Mouse (Mus musculus) skeletal muscle tissue, adult 2 months (tissue): ENCODE data around the gene Bfar.
"Not testable (repeated sequence)": the region's sequence is repeated elsewhere in the genome, so short reads cannot be mapped to it uniquely, and the experiment has no call there.

Experiments
- DNase-seq: peaks from one replicate; pipeline ENCODE4 v3.0.0-alpha.2; 2012; ENCODE audit warnings: low read depth, low spot score

Bfar gene

GRCm38 (mm10) chr16:13716821-13717553 is 45.3 kb downstream of the Bfar start:
- DNase-seq, result no peak

GRCm38 (mm10) chr16:13722937-13723336 is 51.3 kb downstream of the Bfar start:
- DNase-seq, result no peak

- no peak for DNase-seq
These were observed 56.2 kb downstream of the Bfar start for GRCm38 (mm10) chr16:13727811-13728335.

- no peak for DNase-seq
These were observed 57.8 kb downstream of the Bfar start for GRCm38 (mm10) chr16:13729428-13729827.

GRCm38 (mm10) chr16:13730285-13731255 is 58.9 kb downstream of the Bfar start, which contains the start of gene Pla2g10:
Pla2g10 (minus strand) TSS chr16:13730983.
- DNase-seq, result no peak

GRCm38 (mm10) chr16:13732786-13733185 is 61.1 kb downstream of the Bfar start:
- no peak for DNase-seq

- peak; percentile 30 for DNase-seq
These were observed 62.0 kb downstream of the Bfar start for GRCm38 (mm10) chr16:13733518-13734137.

- DNase-seq, result no peak
These were observed 64.3 kb downstream of the Bfar start for GRCm38 (mm10) chr16:13735977-13736376.

GRCm38 (mm10) chr16:13739044-13739443 is 67.4 kb downstream of the Bfar start:
- not testable (repeated sequence) for DNase-seq

- DNase-seq, result no peak
These were observed 69.2 kb downstream of the Bfar start for GRCm38 (mm10) chr16:13740844-13741243.

GRCm38 (mm10) chr16:13747708-13748107 is 76.0 kb downstream of the Bfar start:
- no peak for DNase-seq

- no peak for DNase-seq
These were observed 76.5 kb downstream of the Bfar start for GRCm38 (mm10) chr16:13748124-13748523.

- not testable (repeated sequence) for DNase-seq
These were observed 77.2 kb downstream of the Bfar start for GRCm38 (mm10) chr16:13748813-13749212.

- no peak for DNase-seq
These were observed 77.6 kb downstream of the Bfar start for GRCm38 (mm10) chr16:13749306-13749705.

- DNase-seq, result no peak
These were observed 78.3 kb downstream of the Bfar start for GRCm38 (mm10) chr16:13749981-13750380.

- no peak for DNase-seq
These were observed 79.0 kb downstream of the Bfar start for GRCm38 (mm10) chr16:13750626-13751025.
